19 mouse cellular contexts compared by ENCODE assay signal in genomic region chr13:43637720-43638119, GRCm38 (mm10). TPM values are rescaled to one million over a fixed set of nuclear protein-coding genes. Genes with fewer than 3 reads are reported as not detected.
DNase-seq lines count a peak whose midpoint lies in the region; ATAC-seq lines count a peak whose summit lies in the region.
"Had no signal": no experiment of that assay in that cellular context is flagged by ENCODE, and none has a peak within 500 bp of the region (broad histone marks: within the 10 kb centered on the region; RNA-seq: fewer than 3 reads in every experiment).

No protein-coding gene starts in this region.

- 66% methylated on average over 7 of the region's 7 CpGs for WGBS in forebrain, embryonic 14.5 days
- WGBS in forebrain, embryonic 12.5 days: 86% methylated on average over 7 of the region's 7 CpGs
- 92% methylated on average over 7 of the region's 7 CpGs for WGBS in heart, embryonic 11.5 days (ENCODE audit: insufficient replicate concordance)

- H3K36me3 ChIP-seq in forebrain, embryonic 14.5 days (ENCODE audit: control insufficient read depth, insufficient read depth, low read length): no peaks in the 10 kb centered on the region
- no peaks in the 10 kb centered on the region for H3K36me3 ChIP-seq in forebrain, embryonic 12.5 days (replicated peaks)
- no peaks in the 10 kb centered on the region for H3K36me3 ChIP-seq in heart, embryonic 11.5 days (ENCODE audit: control insufficient read depth, insufficient read depth, low read length)
- H3K36me3 ChIP-seq: G1E; heart, embryonic 10.5 days; limb, embryonic 13.5 days; liver, embryonic 15.5 days had no signal

- DNase-seq in forebrain, embryonic 14.5 days (ENCODE audit: low spot score): peak; percentile 56
- peak; percentile 88 for DNase-seq in brain, adult 2 months (ENCODE audit: low read depth, low spot score)
- peak; percentile 46 to 64 for DNase-seq in cerebellum, postnatal 14 days
- DNase-seq in left cerebral cortex, postnatal 36 days (ENCODE audit: low spot score in 2 of 2): peak; percentile 34 to 41
- no peak for DNase-seq in adrenal gland, adult (ENCODE audit: inconsistent age in 2 of 2, low spot score in 1 of 2)
- DNase-seq: adrenal gland, adult 2 months; heart, postnatal 36 days; kidney, adult 9 months; lung, postnatal 10 days; retina, postnatal 1 day had no signal

- H3K9me3 ChIP-seq in forebrain, embryonic 14.5 days (replicated peaks; ENCODE audit: control insufficient read depth, low read length): no peaks in the 10 kb centered on the region
- no peaks in the 10 kb centered on the region for H3K9me3 ChIP-seq in forebrain, embryonic 12.5 days
- H3K9me3 ChIP-seq in heart, embryonic 11.5 days (replicated peaks; ENCODE audit: control insufficient read depth, low read length): no peaks in the 10 kb centered on the region
- H3K9me3 ChIP-seq: G1E; heart, embryonic 10.5 days; limb, embryonic 13.5 days; liver, embryonic 15.5 days had no signal

- ATAC-seq in forebrain, embryonic 14.5 days: no peak
- ATAC-seq in forebrain, embryonic 12.5 days (ENCODE audit: low FRiP score): no peak
- no peak for ATAC-seq in heart, embryonic 11.5 days (replicated peaks; ENCODE audit: insufficient number of reproducible peaks, low FRiP score, low TSS enrichment)
- ATAC-seq: forebrain, embryonic 16.5 days had no signal

- no peaks in the 10 kb centered on the region for H3K27me3 ChIP-seq in forebrain, embryonic 14.5 days (replicated peaks; ENCODE audit: control insufficient read depth, insufficient read depth, low read length)
- no peaks in the 10 kb centered on the region for H3K27me3 ChIP-seq in forebrain, embryonic 12.5 days
- no peaks in the 10 kb centered on the region for H3K27me3 ChIP-seq in heart, embryonic 11.5 days (ENCODE audit: control insufficient read depth, insufficient read depth, low read length)
- H3K27me3 ChIP-seq: limb, embryonic 13.5 days; liver, embryonic 15.5 days had no signal

- no peak overlapping the region for H3K4me2 ChIP-seq in forebrain, embryonic 14.5 days (ENCODE audit: low read length)
- H3K4me2 ChIP-seq in forebrain, embryonic 12.5 days: no peak overlapping the region
- no peak overlapping the region for H3K4me2 ChIP-seq in heart, embryonic 11.5 days
- H3K4me2 ChIP-seq: limb, embryonic 13.5 days; liver, embryonic 15.5 days had no signal

- H3K4me3 ChIP-seq in forebrain, embryonic 14.5 days (ENCODE audit: low read depth, low read length): no peak overlapping the region
- no peak overlapping the region for H3K4me3 ChIP-seq in forebrain, embryonic 12.5 days (replicated peaks)
- H3K4me3 ChIP-seq in heart, embryonic 11.5 days (ENCODE audit: low read depth, low read length): no peak overlapping the region
- H3K4me3 ChIP-seq: heart, embryonic 10.5 days; limb, embryonic 13.5 days; liver, embryonic 15.5 days had no signal

- H3K9ac ChIP-seq in forebrain, embryonic 14.5 days (ENCODE audit: low read length): no peak overlapping the region
- no peak overlapping the region for H3K9ac ChIP-seq in forebrain, embryonic 12.5 days
- H3K9ac ChIP-seq in heart, embryonic 11.5 days (ENCODE audit: low read depth, low read length): no peak overlapping the region
- H3K9ac ChIP-seq: limb, embryonic 13.5 days; liver, embryonic 15.5 days had no signal

- no peak overlapping the region for H3K27ac ChIP-seq in forebrain, embryonic 14.5 days (ENCODE audit: low read depth, low read length)
- no peak overlapping the region for H3K27ac ChIP-seq in forebrain, embryonic 12.5 days
- no peak overlapping the region for H3K27ac ChIP-seq in heart, embryonic 11.5 days (ENCODE audit: low read depth, low read length)
- H3K27ac ChIP-seq: heart, embryonic 10.5 days; limb, embryonic 13.5 days; liver, embryonic 15.5 days had no signal

- intact Hi-C loops in left cerebral cortex, postnatal 36 days (cut with DNase I): no loop called here

- peaks cover 2% of the 10 kb centered on the region; the same call in 1 of the 2 replicates for H3K4me1 ChIP-seq in forebrain, embryonic 14.5 days (ENCODE audit: control insufficient read depth, insufficient read depth, low read length)
- H3K4me1 ChIP-seq in forebrain, embryonic 12.5 days: 0 out of 2 replicates have a peak, but pooled peaks cover 11% of the 10 kb centered on the region
- no peaks in the 10 kb centered on the region for H3K4me1 ChIP-seq in heart, embryonic 11.5 days (ENCODE audit: control insufficient read depth, insufficient read depth, low read length)
- H3K4me1 ChIP-seq: heart, embryonic 10.5 days; limb, embryonic 13.5 days; liver, embryonic 15.5 days had no signal

RNA-seq across cellular contexts. Expression of gene Rnf182, which starts 22.2 kb away (rescaled TPM):
- polyA plus RNA-seq in forebrain, embryonic 14.5 days (2014; fragmentation: Nextera tagmentation; extraction: Ambion mirVana): 35.0 and 46.6 TPM in 2 replicates
- polyA plus RNA-seq in forebrain, embryonic 12.5 days (2016; fragmentation: Nextera tagmentation; extraction: Ambion mirVana): 17.0 and 18.7 TPM in 2 replicates
- total RNA-seq in left cerebral cortex, postnatal 36 days (2021): 1 to 10 TPM; 7.1 to 8.4 TPM
- 0.55 and 4.3 TPM in 2 replicates for polyA plus RNA-seq in heart, embryonic 11.5 days (2014; fragmentation: Nextera tagmentation; extraction: Ambion mirVana)
- total RNA-seq: megakaryocyte-erythroid progenitor cell, adult 5-6 weeks; monocyte, adult 5-6 weeks had no signal
- polyA plus RNA-seq: G1E; liver, embryonic 15.5 days had no signal

Comparison
In these comparisons a context has a peak if more than half of its experiments do, and no peak if none do; other contexts are left out.
1. DNase-seq: peak in forebrain, embryonic 14.5 days (single experiment), brain, adult 2 months (single experiment), cerebellum, postnatal 14 days (2 of 2) and left cerebral cortex, postnatal 36 days (2 of 2); none in adrenal gland, adult (0 of 2).